Mouse (Mus musculus) E14TG2a.4 (cell line): ENCODE data around the gene Vax2.
A peak's percentile ranks its signal among the peaks of the same experiment; 100 is the strongest.

Source experiments
- H3K27me3 ChIP-seq: 2 replicates; pipeline ENCODE4 v1.6.1; 2014; ENCODE audit warnings: low read length, control low read depth; ENCODE audit not compliant: insufficient read depth
- H3K36me3 ChIP-seq: 2 replicates; pipeline ENCODE4 v1.6.1; 2014; ENCODE audit warnings: low read length, control low read depth; ENCODE audit not compliant: insufficient read depth
- H3K4me1 ChIP-seq: replicated peaks from 2 replicates; pipeline ENCODE4 v1.6.1; 2014; ENCODE audit warnings: low read depth, low read length, control low read depth
- H3K4me3 ChIP-seq: replicated peaks from 2 replicates; pipeline ENCODE4 v1.5.1; 2014; ENCODE audit warnings: mild to moderate bottlenecking, low read length
- H3K9me3 ChIP-seq: 2 replicates; pipeline ENCODE4 v1.6.1; 2014; ENCODE audit warnings: low read length, control low read depth
- CTCF ChIP-seq: conservative IDR thresholded peaks from 2 replicates; pipeline ENCODE4 v1.5.1; 2014; ENCODE audit warnings: low read length
- NANOG ChIP-seq: IDR thresholded peaks from 2 replicates; pipeline ENCODE4 v1.6.1; 2014; ENCODE audit warnings: borderline replicate concordance, low read length, mixed read lengths
- POU5F1 ChIP-seq: IDR thresholded peaks from 2 replicates; pipeline ENCODE4 v1.6.1; 2014; ENCODE audit warnings: low read length, borderline replicate concordance

The Vax2 gene

GRCm38 (mm10) chr6:83762344-83762743 is 51.3 kb downstream of the Vax2 start, which contains the start of gene Ankrd53:
Gene Ankrd53, plus strand, starts transcription at chr6:83762644.
- Histone ChIP-seq H3K27me3 (peaks cover 85% of the 10 kb centered on the region), H3K9me3 (no peaks in the 10 kb centered on the region), H3K36me3 (no peaks in the 10 kb centered on the region), H3K4me1 (peaks cover 31% of the 10 kb centered on the region), H3K4me3 (peak within 1 kb of the TSS; percentile 60)
- TF ChIP-seq CTCF: no peak
- no peak for TF ChIP-seq POU5F1

GRCm38 (mm10) chr6:83762880-83763431 is 51.9 kb downstream of the Vax2 start:
- no peak for TF ChIP-seq POU5F1
- no peak for TF ChIP-seq CTCF
- no peak for TF ChIP-seq NANOG
- Histone ChIP-seq H3K4me3 (peak overlapping the region; percentile 60), H3K4me1 (peaks cover 28% of the 10 kb centered on the region), H3K9me3 (no peaks in the 10 kb centered on the region), H3K27me3 (peaks cover 79% of the 10 kb centered on the region), H3K36me3 (0 out of 2 replicates have a peak, but pooled peaks cover 2% of the 10 kb centered on the region)

- H3K9me3 ChIP-seq: no peaks in the 10 kb centered on the region
- H3K36me3 ChIP-seq: peaks cover 42% of the 10 kb centered on the region
- H3K4me3 ChIP-seq: no peak overlapping the region
- peaks cover 30% of the 10 kb centered on the region for H3K4me1 ChIP-seq
- TF ChIP-seq CTCF (no peak), POU5F1 (no peak), NANOG (no peak)
- H3K27me3 ChIP-seq: peaks cover 45% of the 10 kb centered on the region
Observed at GRCm38 (mm10) chr6:83766982-83767381, 55.9 kb downstream of the Vax2 start.

GRCm38 (mm10) chr6:83768485-83768884 is 57.4 kb downstream of the Vax2 start:
- Histone ChIP-seq H3K9me3 (no peaks in the 10 kb centered on the region), H3K36me3 (peaks cover 58% of the 10 kb centered on the region), H3K4me3 (no peak overlapping the region), H3K4me1 (peaks cover 24% of the 10 kb centered on the region), H3K27me3 (peaks cover 30% of the 10 kb centered on the region)
- TF ChIP-seq POU5F1 (no peak), CTCF (no peak), NANOG (no peak)

- H3K27me3 ChIP-seq: no peaks in the 10 kb centered on the region
- peaks cover 41% of the 10 kb centered on the region for H3K4me1 ChIP-seq
- peak overlapping the region; percentile 99; the same call in 1 of the 2 replicates for H3K4me3 ChIP-seq
- TF ChIP-seq CTCF (no peak), NANOG (no peak), POU5F1 (no peak)
- H3K36me3 ChIP-seq: peaks cover 47% of the 10 kb centered on the region
- no peaks in the 10 kb centered on the region for H3K9me3 ChIP-seq
Observed at GRCm38 (mm10) chr6:83774126-83774525, 63.1 kb downstream of the Vax2 start.

- no peak for TF ChIP-seq NANOG
Observed at GRCm38 (mm10) chr6:83774781-83775563, 63.9 kb downstream of the Vax2 start.

GRCm38 (mm10) chr6:83775638-83776293 is 64.7 kb downstream of the Vax2 start, which contains the start of gene Tex261:
Gene Tex261, minus strand, starts transcription at chr6:83775813.
- Histone ChIP-seq H3K27me3 (peaks cover 12% of the 10 kb centered on the region), H3K36me3 (peaks cover 31% of the 10 kb centered on the region), H3K4me3 (peak within 1 kb of the TSS; percentile 99), H3K9me3 (no peaks in the 10 kb centered on the region), H3K4me1 (peaks cover 40% of the 10 kb centered on the region)
- TF ChIP-seq CTCF (peak; percentile 93), NANOG (no peak)

More at GRCm38 (mm10) chr6:83774781-83775563, 63.9 kb downstream of the Vax2 start:
- Histone ChIP-seq H3K9me3 (no peaks in the 10 kb centered on the region), H3K36me3 (peaks cover 39% of the 10 kb centered on the region), H3K4me3 (peak overlapping the region; percentile 99), H3K4me1 (peaks cover 41% of the 10 kb centered on the region), H3K27me3 (peaks cover 4% of the 10 kb centered on the region)

GRCm38 (mm10) chr6:83778306-83778705 is 67.2 kb downstream of the Vax2 start:
- H3K4me1 ChIP-seq: peaks cover 23% of the 10 kb centered on the region
- H3K4me3 ChIP-seq: no peak overlapping the region
- peaks cover 5% of the 10 kb centered on the region for H3K36me3 ChIP-seq
- TF ChIP-seq NANOG (no peak), POU5F1 (no peak), CTCF (no peak)
- H3K9me3 ChIP-seq: no peaks in the 10 kb centered on the region
- H3K27me3 ChIP-seq: peaks cover 19% of the 10 kb centered on the region
